Mouse (Mus musculus) layer of hippocampus, postnatal 14 days (tissue): ENCODE data around the gene Kcnk15. TPM values are rescaled to one million over a fixed set of nuclear protein-coding genes. Genes with fewer than 3 reads are reported as not detected.

ENCODE experiments used
- total RNA-seq, 2 experiments: library from RNA; stranded (reverse); gene quantifications; 2 replicates each; pipeline ENCODE4 v1.2.3; 2021

The Kcnk15 gene
- total RNA-seq, 2 experiments from 2014 or later: 0.23 TPM; not detected in 1

Other genes with a start within 250 kb of the Kcnk15 start
- 100 to 1,000 TPM; 209 to 218 TPM for gene Serinc3, start 208.5 kb upstream of the Kcnk15 start, total RNA-seq
- gene Pkig, start 195.3 kb upstream of the Kcnk15 start, total RNA-seq: 10 to 100 TPM; 70.9 to 71.8 TPM
- gene Ada, start 103.4 kb upstream of the Kcnk15 start, total RNA-seq: 1 to 10 TPM; 1.5 to 1.6 TPM
- gene Ccn5, start 32.8 kb upstream of the Kcnk15 start, total RNA-seq: not detected
- 10 to 100 TPM; 48.6 to 52.9 TPM for gene Rims4, start 65.0 kb downstream of the Kcnk15 start, total RNA-seq
- 100 to 1,000 TPM; 573 to 578 TPM for gene Ywhab, start 141.3 kb downstream of the Kcnk15 start, total RNA-seq
- 1 to 10 TPM in 1 of 2 experiments, under 1 TPM in 1; 0.69 to 1.7 TPM for gene Pabpc1l, start 171.8 kb downstream of the Kcnk15 start, total RNA-seq
- gene Stk4, start 216.7 kb downstream of the Kcnk15 start, total RNA-seq: 10 to 100 TPM; 41.5 to 43.0 TPM
- 10 to 100 TPM; 55.3 to 58.4 TPM for gene Tomm34, start 217.5 kb downstream of the Kcnk15 start, total RNA-seq